Mouse (Mus musculus) G1E-ER4 (cell line): ENCODE data around the gene Gm21767. TPM values are rescaled to one million over a fixed set of nuclear protein-coding genes. Genes with fewer than 3 reads are reported as not detected.
"Not testable (repeated sequence)": the region's sequence is repeated elsewhere in the genome, so short reads cannot be mapped to it uniquely, and the experiment has no call there.

Experiments
- GATA1 ChIP-seq: IDR thresholded peaks from one replicate; pipeline ENCODE4 v1.8.0; 2012; ENCODE audit warnings: low read length, inconsistent platforms
- polyA plus RNA-seq: library from polyadenylated mRNA; stranded (reverse); fragments of >175 nt; gene quantifications from 2 replicates; pipeline ENCODE4 v1.2.3, GENCODE M21; 2012

The Gm21767 gene
- not detected in 2 replicates for polyA plus RNA-seq

- TF ChIP-seq GATA1 = not testable (repeated sequence)
Observed at GRCm38 (mm10) chrY:13941438-13941837, at the start of gene Gm21767. Gm21767 (plus strand) TSS chrY:13941738.
